Comparison of ENCODE assay signal across 8 mouse cellular contexts in the genomic region with DNA sequence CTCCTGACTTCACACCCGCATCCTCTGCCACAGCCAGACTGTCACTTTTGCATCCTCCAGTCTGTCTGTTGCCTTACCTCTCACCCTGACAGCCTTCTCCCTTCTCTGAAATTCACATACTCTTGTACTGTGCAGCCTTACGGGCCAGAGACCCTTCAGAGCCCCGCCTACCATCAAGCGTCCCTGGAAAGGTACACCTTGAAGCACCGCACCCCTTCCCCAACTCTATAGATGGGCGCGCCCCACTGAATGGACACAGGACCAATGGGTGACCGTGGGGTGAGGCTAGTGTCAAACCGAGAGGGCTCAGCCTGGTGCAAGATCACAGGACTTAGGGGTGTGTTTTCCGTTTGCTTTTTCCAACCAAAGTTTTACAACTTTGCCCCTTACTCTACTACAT. TPM values are rescaled to one million over a fixed set of nuclear protein-coding genes. Genes with fewer than 3 reads are reported as not detected.
DNase-seq lines count a peak whose midpoint lies in the region; ATAC-seq lines count a peak whose summit lies in the region.

No protein-coding gene starts in this region.

- no peaks in the 10 kb centered on the region for H3K9me3 ChIP-seq in heart, embryonic 11.5 days (replicated peaks; ENCODE audit: control insufficient read depth, low read length)
- no peaks in the 10 kb centered on the region for H3K9me3 ChIP-seq in hindbrain, embryonic 12.5 days (replicated peaks)

- intact Hi-C loops in heart, postnatal 25 days (cut with DNase I), result no loop called here

- peaks cover 5% of the 10 kb centered on the region for H3K27me3 ChIP-seq in heart, embryonic 11.5 days (ENCODE audit: control insufficient read depth, insufficient read depth, low read length)
- peaks cover 43% of the 10 kb centered on the region for H3K27me3 ChIP-seq in hindbrain, embryonic 12.5 days

- H3K9ac ChIP-seq in heart, embryonic 11.5 days (ENCODE audit: low read depth, low read length), result peak overlapping the region; percentile 28; the same call in 1 of the 2 replicates
- no peak overlapping the region for H3K9ac ChIP-seq in hindbrain, embryonic 12.5 days

- peaks cover 13% of the 10 kb centered on the region for H3K4me1 ChIP-seq in heart, embryonic 11.5 days (ENCODE audit: control insufficient read depth, insufficient read depth, low read length)
- peaks cover 14% of the 10 kb centered on the region for H3K4me1 ChIP-seq in hindbrain, embryonic 12.5 days

- ATAC-seq in heart, embryonic 11.5 days (replicated peaks; ENCODE audit: insufficient number of reproducible peaks, low FRiP score, low TSS enrichment), result no peak
- no peak for ATAC-seq in hindbrain, embryonic 12.5 days (ENCODE audit: low FRiP score)

- 7% methylated on average over 10 of the region's 10 CpGs for WGBS in heart, embryonic 11.5 days (ENCODE audit: insufficient replicate concordance)
- 4% methylated on average over 10 of the region's 10 CpGs for WGBS in hindbrain, embryonic 12.5 days

- H3K4me3 ChIP-seq in heart, embryonic 11.5 days (ENCODE audit: low read depth, low read length), result peak overlapping the region; percentile 62
- H3K4me3 ChIP-seq in hindbrain, embryonic 12.5 days, result peak overlapping the region; percentile 48

- H3K36me3 ChIP-seq in heart, embryonic 11.5 days (ENCODE audit: control insufficient read depth, insufficient read depth, low read length), result peaks cover 6% of the 10 kb centered on the region; the same call in 1 of the 2 replicates
- no peaks in the 10 kb centered on the region for H3K36me3 ChIP-seq in hindbrain, embryonic 12.5 days

- H3K4me2 ChIP-seq in heart, embryonic 11.5 days, result peak overlapping the region; percentile 72
- peak overlapping the region; percentile 84 for H3K4me2 ChIP-seq in hindbrain, embryonic 12.5 days (replicated peaks)

- no peak overlapping the region for H3K27ac ChIP-seq in heart, embryonic 11.5 days (ENCODE audit: low read depth, low read length)
- H3K27ac ChIP-seq in hindbrain, embryonic 12.5 days, result no peak overlapping the region

- DNase-seq in heart, postnatal 25 days (ENCODE audit: low spot score), result no peak
- peak; percentile 58 for DNase-seq in R1 (ENCODE audit: low read depth, low spot score)
- peak; percentile 45 for DNase-seq in lung, postnatal 36 days
- no peak for DNase-seq in urinary bladder, postnatal 36 days (ENCODE audit: low spot score in 2 of 2)
- DNase-seq in urinary bladder, postnatal 4 days (ENCODE audit: low spot score in 2 of 2), result no peak
- DNase-seq in urinary bladder, adult 2 months (ENCODE audit: low spot score), result no peak

RNA-seq across cellular contexts. Expression of gene Pqlc3, which starts 1.1 kb away (rescaled TPM):
- 4.2 and 5.1 TPM in 2 replicates for polyA plus RNA-seq in heart, embryonic 11.5 days (2014; fragmentation: Nextera tagmentation; extraction: Ambion mirVana)
- 1 to 10 TPM; 2.8 to 3.3 TPM for total RNA-seq in heart, postnatal 25 days (2021)
- 3.3 and 3.6 TPM in 2 replicates for polyA plus RNA-seq in hindbrain, embryonic 12.5 days (2016; fragmentation: Nextera tagmentation; extraction: Ambion mirVana)
- polyA plus RNA-seq in urinary bladder, adult 2 months (2012; rRNA removed), result 23.4 and 24.4 TPM in 2 replicates

RNA-seq across cellular contexts. Expression of gene 2410004P03Rik, which starts 12.4 kb away (rescaled TPM):
- 0.64 and 0.66 TPM in 2 replicates for polyA plus RNA-seq in heart, embryonic 11.5 days (2014; fragmentation: Nextera tagmentation; extraction: Ambion mirVana)
- total RNA-seq in heart, postnatal 25 days (2021), result under 1 TPM; 0.18 to 0.25 TPM
- 3.5 TPM in 2 replicates for polyA plus RNA-seq in hindbrain, embryonic 12.5 days (2016; fragmentation: Nextera tagmentation; extraction: Ambion mirVana)
- polyA plus RNA-seq in urinary bladder, adult 2 months (2012; rRNA removed), result 0.07 and 0.47 TPM in 2 replicates

Comparison
In these comparisons a context has a peak if more than half of its experiments do, and no peak if none do; other contexts are left out.
1. DNase-seq: peak in R1 (single experiment) and lung, postnatal 36 days (single experiment); none in heart, postnatal 25 days (single experiment), urinary bladder, postnatal 36 days (0 of 2), urinary bladder, postnatal 4 days (0 of 2) and urinary bladder, adult 2 months (single experiment).